Mouse (Mus musculus): ENCODE results near the gene Fbln5. TPM values are rescaled to one million over a fixed set of nuclear protein-coding genes. Genes with fewer than 3 reads are reported as not detected.

Gene Fbln5
- 1.6 TPM in 2 replicates for polyA plus RNA-seq (2011; ENCODE audit: insufficient read depth, insufficient read length, low read depth, missing spikeins)

- H3K27ac ChIP-seq (ENCODE audit: insufficient read depth, low read length): no peak within 1 kb of the TSS
- no peaks in the 10 kb centered on the region for H3K4me1 ChIP-seq (ENCODE audit: control insufficient read depth, insufficient read depth, low read length)
- no peaks in the 10 kb centered on the region for H3K9me3 ChIP-seq (replicated peaks; ENCODE audit: control insufficient read depth, insufficient read depth, low read length, poor library complexity, severe bottlenecking)
- peak within 1 kb of the TSS; percentile 58 for H3K4me3 ChIP-seq (ENCODE audit: low read depth, low read length)
- TF ChIP-seq EP300 (IDR thresholded peaks at IDR 0.05; ENCODE audit: insufficient read depth, low read depth, low read length): no peak
- no peak for TF ChIP-seq POLR2A (IDR thresholded peaks at IDR 0.05; ENCODE audit: insufficient read depth, low read length)
- TF ChIP-seq CTCF (IDR thresholded peaks at IDR 0.05; ENCODE audit: low read depth, low read length): no peak
- no peaks in the 10 kb centered on the region for H3K36me3 ChIP-seq (ENCODE audit: control insufficient read depth, insufficient read depth, low read length, poor library complexity, severe bottlenecking)
- no peaks in the 10 kb centered on the region; the same call in 1 of the 2 replicates for H3K27me3 ChIP-seq (ENCODE audit: control insufficient read depth, insufficient read depth, low read length, poor library complexity, severe bottlenecking)
- peak within 1 kb of the TSS; percentile 41 for H3K9ac ChIP-seq (ENCODE audit: low read depth, poor library complexity, severe bottlenecking)
Measured at GRCm38 (mm10) chr12:101818608-101819370, at the start of gene Fbln5. Gene Fbln5, minus strand, starts transcription at chr12:101819055.

GRCm38 (mm10) chr12:101862286-101862964 lies 43.6 kb upstream of the Fbln5 start:
- TF ChIP-seq POLR2A (IDR thresholded peaks at IDR 0.05; ENCODE audit: insufficient read depth, low read length) (no peak), EP300 (IDR thresholded peaks at IDR 0.05; ENCODE audit: insufficient read depth, low read depth, low read length) (no peak), CTCF (IDR thresholded peaks at IDR 0.05; ENCODE audit: low read depth, low read length) (no peak)
- Histone ChIP-seq H3K4me3 (ENCODE audit: low read depth, low read length) (no peak overlapping the region), H3K4me1 (ENCODE audit: control insufficient read depth, insufficient read depth, low read length) (no peaks in the 10 kb centered on the region), H3K9ac (ENCODE audit: low read depth, poor library complexity, severe bottlenecking) (no peak overlapping the region), H3K36me3 (ENCODE audit: control insufficient read depth, insufficient read depth, low read length, poor library complexity, severe bottlenecking) (no peaks in the 10 kb centered on the region), H3K9me3 (replicated peaks; ENCODE audit: control insufficient read depth, insufficient read depth, low read length, poor library complexity, severe bottlenecking) (no peaks in the 10 kb centered on the region), H3K27me3 (ENCODE audit: control insufficient read depth, insufficient read depth, low read length, poor library complexity, severe bottlenecking) (no peaks in the 10 kb centered on the region), H3K27ac (ENCODE audit: insufficient read depth, low read length) (no peak overlapping the region; the same call in 1 of the 2 replicates)

GRCm38 (mm10) chr12:101860256-101860655 lies 41.4 kb upstream of the Fbln5 start:
- no peak overlapping the region for H3K9ac ChIP-seq (ENCODE audit: low read depth, poor library complexity, severe bottlenecking)
- no peak overlapping the region for H3K4me3 ChIP-seq (ENCODE audit: low read depth, low read length)
- no peak overlapping the region for H3K27ac ChIP-seq (ENCODE audit: insufficient read depth, low read length)
- H3K36me3 ChIP-seq (ENCODE audit: control insufficient read depth, insufficient read depth, low read length, poor library complexity, severe bottlenecking): no peaks in the 10 kb centered on the region
- no peaks in the 10 kb centered on the region for H3K4me1 ChIP-seq (ENCODE audit: control insufficient read depth, insufficient read depth, low read length)
- no peaks in the 10 kb centered on the region for H3K27me3 ChIP-seq (ENCODE audit: control insufficient read depth, insufficient read depth, low read length, poor library complexity, severe bottlenecking)
- H3K9me3 ChIP-seq (replicated peaks; ENCODE audit: control insufficient read depth, insufficient read depth, low read length, poor library complexity, severe bottlenecking): no peaks in the 10 kb centered on the region
- TF ChIP-seq POLR2A (IDR thresholded peaks at IDR 0.05; ENCODE audit: insufficient read depth, low read length): no peak
- no peak for TF ChIP-seq CTCF (IDR thresholded peaks at IDR 0.05; ENCODE audit: low read depth, low read length)
- no peak for TF ChIP-seq EP300 (IDR thresholded peaks at IDR 0.05; ENCODE audit: insufficient read depth, low read depth, low read length)

GRCm38 (mm10) chr12:101858011-101858410 lies 39.2 kb upstream of the Fbln5 start:
- no peaks in the 10 kb centered on the region for H3K27me3 ChIP-seq (ENCODE audit: control insufficient read depth, insufficient read depth, low read length, poor library complexity, severe bottlenecking)
- no peaks in the 10 kb centered on the region for H3K9me3 ChIP-seq (replicated peaks; ENCODE audit: control insufficient read depth, insufficient read depth, low read length, poor library complexity, severe bottlenecking)
- no peak overlapping the region for H3K27ac ChIP-seq (ENCODE audit: insufficient read depth, low read length)
- H3K4me3 ChIP-seq (ENCODE audit: low read depth, low read length): no peak overlapping the region
- H3K9ac ChIP-seq (ENCODE audit: low read depth, poor library complexity, severe bottlenecking): no peak overlapping the region
- H3K4me1 ChIP-seq (ENCODE audit: control insufficient read depth, insufficient read depth, low read length): no peaks in the 10 kb centered on the region
- no peaks in the 10 kb centered on the region for H3K36me3 ChIP-seq (ENCODE audit: control insufficient read depth, insufficient read depth, low read length, poor library complexity, severe bottlenecking)
- no peak for TF ChIP-seq POLR2A (IDR thresholded peaks at IDR 0.05; ENCODE audit: insufficient read depth, low read length)
- no peak for TF ChIP-seq EP300 (IDR thresholded peaks at IDR 0.05; ENCODE audit: insufficient read depth, low read depth, low read length)
- no peak for TF ChIP-seq CTCF (IDR thresholded peaks at IDR 0.05; ENCODE audit: low read depth, low read length)

- no peaks in the 10 kb centered on the region for H3K9me3 ChIP-seq (replicated peaks; ENCODE audit: control insufficient read depth, insufficient read depth, low read length, poor library complexity, severe bottlenecking)
- no peaks in the 10 kb centered on the region for H3K36me3 ChIP-seq (ENCODE audit: control insufficient read depth, insufficient read depth, low read length, poor library complexity, severe bottlenecking)
- H3K27ac ChIP-seq (ENCODE audit: insufficient read depth, low read length): no peak overlapping the region
- no peaks in the 10 kb centered on the region for H3K27me3 ChIP-seq (ENCODE audit: control insufficient read depth, insufficient read depth, low read length, poor library complexity, severe bottlenecking)
- no peaks in the 10 kb centered on the region for H3K4me1 ChIP-seq (ENCODE audit: control insufficient read depth, insufficient read depth, low read length)
- TF ChIP-seq EP300 (IDR thresholded peaks at IDR 0.05; ENCODE audit: insufficient read depth, low read depth, low read length) (no peak), CTCF (IDR thresholded peaks at IDR 0.05; ENCODE audit: low read depth, low read length) (no peak), POLR2A (IDR thresholded peaks at IDR 0.05; ENCODE audit: insufficient read depth, low read length) (no peak)
- H3K4me3 ChIP-seq (ENCODE audit: low read depth, low read length): no peak overlapping the region
- H3K9ac ChIP-seq (ENCODE audit: low read depth, poor library complexity, severe bottlenecking): no peak overlapping the region
Measured at GRCm38 (mm10) chr12:101854336-101854735, 35.5 kb upstream of the Fbln5 start.
